Mouse (Mus musculus) adrenal gland, postnatal 36 days (tissue): ENCODE results near the gene Fcnb. TPM values are rescaled to one million over a fixed set of nuclear protein-coding genes. Genes with fewer than 3 reads are reported as not detected.

Experiments used
- DNase-seq, 2 experiments: peaks; one replicate each; pipeline ENCODE4 v3.0.0; 2021; ENCODE audit warnings: mixed read lengths in 1 of 2
- total RNA-seq, 2 experiments: library from RNA; stranded (reverse); gene quantifications; 2 replicates each; pipeline ENCODE4 v1.2.3; 2021

The Fcnb gene
- total RNA-seq, 2 experiments from 2014 or later: not detected

DNA sequence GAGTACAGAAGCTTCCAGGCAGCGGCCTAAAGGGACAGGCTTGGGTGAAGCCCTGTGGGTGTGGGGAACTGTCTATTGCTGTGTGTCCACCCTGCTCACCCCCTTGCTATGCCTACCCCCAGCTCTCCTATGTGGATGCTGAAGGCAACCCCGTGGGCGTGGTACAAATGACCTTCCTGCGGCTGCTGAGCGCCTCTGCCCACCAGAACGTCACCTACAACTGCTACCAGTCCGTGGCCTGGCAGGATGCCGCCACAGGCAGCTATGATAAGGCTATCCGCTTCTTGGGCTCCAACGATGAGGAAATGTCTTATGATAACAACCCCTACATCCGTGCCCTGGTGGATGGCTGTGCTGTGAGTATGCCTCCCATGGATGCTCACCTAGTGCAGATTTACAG, 52.2 kb downstream of the Fcnb start:
- DNase-seq: no peak

DNA sequence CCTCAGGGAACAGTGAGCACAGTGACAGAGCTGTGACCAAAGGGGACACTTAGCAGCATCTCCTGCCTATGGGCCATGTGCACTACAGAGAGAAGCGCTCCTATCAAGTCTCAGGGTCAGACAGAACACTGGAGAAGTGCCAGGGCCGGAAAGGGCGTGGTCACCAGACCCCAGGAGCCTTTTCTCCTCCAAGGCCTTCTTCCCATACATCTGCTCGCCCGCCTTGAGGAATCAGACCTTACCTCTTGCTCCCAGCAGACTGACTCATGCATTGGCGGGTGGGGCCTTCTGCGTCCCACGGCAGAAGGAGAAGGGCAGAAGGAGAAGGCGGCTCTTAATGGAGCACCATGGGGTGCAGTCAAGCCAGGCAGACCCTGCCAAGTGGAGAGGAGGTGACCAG, 52.8 kb downstream of the Fcnb start:
- no peak for DNase-seq

Other genes with a start within 250 kb of the Fcnb start
- 10 to 100 TPM; 51.4 to 64.3 TPM for gene Col5a1, start 198.5 kb downstream of the Fcnb start, total RNA-seq
- gene Olfm1, start 108.1 kb upstream of the Fcnb start, total RNA-seq: 10 to 100 TPM; 34.4 to 40.5 TPM